Mouse (Mus musculus) CH12.LX (cell line): ENCODE measurements at regions not wholly inside any gene's neighbourhood (a gene's known extent, or its start where the extent isn't known, plus 50 kb on each side); places are given as distances from the start of the nearest gene placed in this dataset.

ENCODE experiments used
- DNase-seq: peaks from one replicate; pipeline ENCODE4 v3.0.0-alpha.2; 2013; ENCODE audit errors: extremely low read depth
- H3K27ac ChIP-seq: 2 replicates; pipeline ENCODE4 v1.5.1; 2012; ENCODE audit warnings: low read depth, mild to moderate bottlenecking, control low read depth, moderate library complexity; ENCODE audit not compliant: insufficient read depth
- H3K27me3 ChIP-seq: replicated peaks from 2 replicates; pipeline ENCODE3; 2012; ENCODE audit warnings: inconsistent platforms
- H3K36me3 ChIP-seq, 2 experiments: replicated peaks in 1 of 2; 2 replicates each; pipeline versions ENCODE3 to v1.6.1; 2012; ENCODE audit warnings: inconsistent platforms in 1 of 2, low read length in 1 of 2, mild to moderate bottlenecking in 1 of 2, mixed read lengths in 1 of 2, moderate library complexity in 1 of 2; ENCODE audit not compliant: control insufficient read depth in 1 of 2, insufficient read depth in 1 of 2
- H3K4me1 ChIP-seq, 2 experiments: 2 replicates each; pipeline ENCODE4 v1.6.1; 2012; ENCODE audit warnings: inconsistent platforms in 1 of 2, moderate library complexity in 1 of 2; ENCODE audit not compliant: insufficient read depth in 2 of 2, control insufficient read depth in 1 of 2
- H3K4me2 ChIP-seq: 2 replicates; pipeline ENCODE4 v1.6.1; 2012; ENCODE audit warnings: low read depth, mild to moderate bottlenecking, control low read depth; ENCODE audit not compliant: poor library complexity, insufficient read depth, severe bottlenecking
- H3K4me3 ChIP-seq, 3 experiments: fragments of 150-350 bp in 1 of 3; sonication (generic) in 1 of 3; replicated peaks in 1 of 3; 2 replicates each; pipeline versions ENCODE3 to v1.5.1; 2011 to 2012; ENCODE audit warnings: low read depth in 2 of 3, low read length in 2 of 3, mild to moderate bottlenecking in 2 of 3, moderate library complexity in 2 of 3, control low read depth in 1 of 3, improper control_type of control experiment in 1 of 3, inconsistent platforms in 1 of 3, mixed read lengths in 1 of 3; ENCODE audit not compliant: poor library complexity in 1 of 3
- H3K79me2 ChIP-seq: replicated peaks from 2 replicates; pipeline ENCODE4 v1.6.1; 2012; ENCODE audit warnings: mild to moderate bottlenecking, moderate library complexity; ENCODE audit not compliant: control insufficient read depth, poor library complexity, insufficient read depth, severe bottlenecking; ENCODE audit errors: extremely low read depth
- H3K9ac ChIP-seq: 2 replicates; pipeline ENCODE4 v1.6.1; 2012; ENCODE audit warnings: low read depth, mild to moderate bottlenecking, control low read depth, moderate library complexity; ENCODE audit not compliant: insufficient read depth
- H3K9me3 ChIP-seq: replicated peaks from 2 replicates; pipeline ENCODE3; 2012; ENCODE audit warnings: low read length, inconsistent platforms, mixed read lengths
- CHD1 ChIP-seq: IDR thresholded peaks from 2 replicates; pipeline ENCODE4 v1.6.1; 2012; ENCODE audit warnings: low read depth, low read length, improper control_type of control experiment, inconsistent platforms
- CHD2 ChIP-seq: IDR thresholded peaks from 2 replicates; pipeline ENCODE4 v1.6.1; 2011; ENCODE audit warnings: low read length, improper control_type of control experiment
- E2F4 ChIP-seq: IDR thresholded peaks from 2 replicates; pipeline ENCODE4 v1.6.1; 2011; ENCODE audit warnings: low read depth, low read length, improper control_type of control experiment; ENCODE audit not compliant: insufficient replicate concordance
- ELF1 ChIP-seq: IDR thresholded peaks from 2 replicates; pipeline ENCODE4 v1.6.1; 2014; ENCODE audit warnings: low read depth, mild to moderate bottlenecking, inconsistent platforms, low read length, improper control_type of control experiment
- EP300 ChIP-seq: IDR thresholded peaks from 2 replicates; pipeline ENCODE4 v1.6.1; 2011; ENCODE audit warnings: low read length, improper control_type of control experiment
- HCFC1 ChIP-seq: IDR thresholded peaks from 2 replicates; pipeline ENCODE4 v1.6.1; 2012; ENCODE audit warnings: low read depth, mild to moderate bottlenecking, inconsistent platforms, low read length, improper control_type of control experiment
- IRF4 ChIP-seq: IDR thresholded peaks from 2 replicates; pipeline ENCODE4 v1.6.1; 2014; ENCODE audit warnings: low read depth, mild to moderate bottlenecking, inconsistent platforms, low read length, improper control_type of control experiment
- JUN ChIP-seq: IDR thresholded peaks from 2 replicates; pipeline ENCODE4 v1.6.1; 2011; ENCODE audit warnings: low read depth, mild to moderate bottlenecking, low read length, improper control_type of control experiment, moderate library complexity; ENCODE audit not compliant: insufficient read depth
- JUND ChIP-seq: conservative IDR thresholded peaks from 2 replicates; pipeline ENCODE4 v1.6.1; 2011; ENCODE audit warnings: low read depth, low read length, improper control_type of control experiment
- KAT2A ChIP-seq: IDR thresholded peaks from 2 replicates; pipeline ENCODE4 v1.6.1; 2012; ENCODE audit warnings: low read length, improper control_type of control experiment, inconsistent platforms; ENCODE audit not compliant: insufficient replicate concordance
- MAFK ChIP-seq: IDR thresholded peaks from 2 replicates; pipeline ENCODE4 v1.6.1; 2011; ENCODE audit warnings: low read length, improper control_type of control experiment; ENCODE audit not compliant: insufficient replicate concordance
- MAX ChIP-seq: IDR thresholded peaks from 2 replicates; pipeline ENCODE4 v1.6.1; 2011; ENCODE audit warnings: low read length, improper control_type of control experiment
- MAZ ChIP-seq: IDR thresholded peaks from 2 replicates; pipeline ENCODE4 v1.6.1; 2012; ENCODE audit warnings: low read depth, mild to moderate bottlenecking, inconsistent platforms, low read length, improper control_type of control experiment, moderate library complexity
- MXI1 ChIP-seq: IDR thresholded peaks from 2 replicates; pipeline ENCODE4 v1.6.1; 2011; ENCODE audit warnings: mild to moderate bottlenecking, low read depth, low read length, improper control_type of control experiment
- NELFE ChIP-seq: IDR thresholded peaks from 2 replicates; pipeline ENCODE4 v1.6.1; 2011; ENCODE audit warnings: low read depth, low read length, improper control_type of control experiment
- NRF1 ChIP-seq: IDR thresholded peaks from 2 replicates; pipeline ENCODE4 v1.6.1; 2014; ENCODE audit warnings: low read depth, mild to moderate bottlenecking, inconsistent platforms, low read length, improper control_type of control experiment, moderate library complexity
- PAX5 ChIP-seq: IDR thresholded peaks from 2 replicates; pipeline ENCODE4 v1.6.1; 2012; ENCODE audit warnings: low read length, inconsistent platforms, mixed read lengths
- RAD21 ChIP-seq: IDR thresholded peaks from 2 replicates; pipeline ENCODE4 v1.6.1; 2011; ENCODE audit warnings: low read depth, mild to moderate bottlenecking, low read length, improper control_type of control experiment, moderate library complexity
- RCOR1 ChIP-seq: conservative IDR thresholded peaks from 2 replicates; pipeline ENCODE4 v1.6.1; 2012; ENCODE audit warnings: low read depth, mild to moderate bottlenecking, inconsistent platforms, low read length, improper control_type of control experiment
- SMC3 ChIP-seq: IDR thresholded peaks from 2 replicates; pipeline ENCODE4 v1.6.1; 2011; ENCODE audit warnings: low read depth, low read length, improper control_type of control experiment
- TBP ChIP-seq: conservative IDR thresholded peaks from 2 replicates; pipeline ENCODE4 v1.6.1; 2011; ENCODE audit warnings: low read depth, low read length, improper control_type of control experiment
- TCF12 ChIP-seq: IDR thresholded peaks from 2 replicates; pipeline ENCODE4 v1.6.1; 2014; ENCODE audit warnings: low read depth, mild to moderate bottlenecking, inconsistent platforms, low read length, improper control_type of control experiment
- USF1 ChIP-seq: IDR thresholded peaks from 2 replicates; pipeline ENCODE4 v1.6.1; 2014; ENCODE audit warnings: low read depth, mild to moderate bottlenecking, inconsistent platforms, low read length, improper control_type of control experiment
- ZC3H11A ChIP-seq: IDR thresholded peaks from 2 replicates; pipeline ENCODE4 v1.6.1; 2012; ENCODE audit warnings: low read depth, mild to moderate bottlenecking, inconsistent platforms, low read length, improper control_type of control experiment
- ZNF384 ChIP-seq: IDR thresholded peaks from 2 replicates; pipeline ENCODE4 v1.6.1; 2012; ENCODE audit warnings: low read depth, low read length, improper control_type of control experiment, inconsistent platforms
- dilution Hi-C: fragments of 300-500 bp; cut with MboI; formaldehyde crosslinking; loops from 2 replicates; pipeline ENCODE4 v1.14.3; 2020; ENCODE audit warnings: low sequenced_read_pairs; ENCODE audit not compliant: extremely low pct_unique_long_range_greater_than_20kb, extremely low pct_ligation_motif_present
- in situ Hi-C: fragments of 300-500 bp; cut with MboI; formaldehyde crosslinking; loops from 3 replicates; pipeline ENCODE4 v1.14.3; 2019; ENCODE audit warnings: low sequenced_read_pairs, low pct_ligation_motif_present, low pct_unique_long_range_greater_than_20kb, mixed read lengths

- Histone ChIP-seq H3K4me2 (no peak overlapping the region), H3K27ac (no peak overlapping the region), H3K9ac (no peak overlapping the region), H3K4me1 (peaks cover 0 to 3% of the 10 kb centered on the region in 2 experiments; a peak in 2 of 4 replicates), H3K27me3 (no peaks in the 10 kb centered on the region), H3K4me3 (no peak overlapping the region), H3K36me3 (no peaks in the 10 kb centered on the region), H3K79me2 (no peaks in the 10 kb centered on the region), H3K9me3 (no peaks in the 10 kb centered on the region)
- dilution Hi-C loops: no loop called here
- TF ChIP-seq TCF12 (no peak), ELF1 (0 out of 2 replicates have a peak, but pooled peaks have one; percentile 24)
- in situ Hi-C loops: no loop called here
- no peak for DNase-seq
Measured at GRCm38 (mm10) chr17:51258316-51258715, 79.2 kb upstream of the Tbc1d5 start.

GRCm38 (mm10) chr17:51248543-51248942 lies 69.4 kb upstream of the Tbc1d5 start:
- DNase-seq: no peak
- no peak overlapping the region for H3K4me2 ChIP-seq
- H3K27me3 ChIP-seq: no peaks in the 10 kb centered on the region
- no peaks in the 10 kb centered on the region for H3K79me2 ChIP-seq
- no peaks in the 10 kb centered on the region for H3K9me3 ChIP-seq
- H3K36me3 ChIP-seq: no peaks in the 10 kb centered on the region
- no peak overlapping the region for H3K27ac ChIP-seq
- no peak overlapping the region for H3K9ac ChIP-seq
- dilution Hi-C loops (no loop called here), in situ Hi-C loops (no loop called here)
- no peaks in the 10 kb centered on the region for H3K4me1 ChIP-seq
- TF ChIP-seq MAFK (no peak), MXI1 (no peak), TBP (no peak), ZC3H11A (no peak), MAX (no peak), E2F4 (no peak), JUN (no peak), IRF4 (no peak), RCOR1 (no peak), JUND (no peak), NELFE (no peak), NRF1 (no peak)
- H3K4me3 ChIP-seq: no peak overlapping the region

DNA sequence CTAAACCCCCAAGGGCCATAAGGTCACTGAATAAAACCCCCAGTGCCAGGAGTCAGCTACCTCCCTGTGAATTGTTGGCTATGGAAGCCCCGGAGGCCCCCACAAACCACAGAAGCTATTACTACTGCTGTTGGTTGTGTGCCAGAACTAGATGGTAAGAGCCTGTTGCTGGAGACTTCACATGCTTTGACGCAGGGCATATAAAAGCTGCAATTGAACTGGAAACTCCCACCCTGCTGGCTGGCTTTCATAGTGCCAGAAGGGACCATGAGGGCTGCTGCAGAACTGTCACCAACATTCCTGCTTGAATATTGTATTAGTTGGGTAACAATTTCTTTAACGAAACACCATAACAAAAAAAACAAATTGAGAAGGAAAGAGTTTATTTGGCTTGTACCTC lies 66.9 kb upstream of the Tbc1d5 start:
- Histone ChIP-seq H3K9ac (no peak overlapping the region), H3K36me3 (no peaks in the 10 kb centered on the region), H3K4me1 (peaks cover 0 to 2% of the 10 kb centered on the region in 2 experiments; a peak in 2 of 4 replicates), H3K27ac (no peak overlapping the region), H3K79me2 (no peaks in the 10 kb centered on the region), H3K9me3 (no peaks in the 10 kb centered on the region)
- dilution Hi-C loops: no loop called here
- no peak for TF ChIP-seq ZNF384
- no peak for TF ChIP-seq NELFE
- TF ChIP-seq CHD2: no peak
- TF ChIP-seq EP300: no peak
- TF ChIP-seq HCFC1: no peak
- TF ChIP-seq KAT2A: no peak
- TF ChIP-seq TBP: no peak
- no peak for TF ChIP-seq RAD21
- TF ChIP-seq USF1: no peak
- no peak for TF ChIP-seq MAFK
- TF ChIP-seq CHD1: no peak
- TF ChIP-seq SMC3: no peak
- no peak for TF ChIP-seq MAZ
- no peak for TF ChIP-seq PAX5
- TF ChIP-seq, all 38 proteins: peak for 0
- no peak for DNase-seq
- H3K27me3 ChIP-seq: no peaks in the 10 kb centered on the region
- H3K4me3 ChIP-seq: no peak overlapping the region
- H3K4me2 ChIP-seq: no peak overlapping the region
- in situ Hi-C loops: no loop called here
